Mouse (Mus musculus) forebrain, embryonic 10.5 days (tissue): ENCODE results near the gene Lyplal1. TPM values are rescaled to one million over a fixed set of nuclear protein-coding genes. Genes with fewer than 3 reads are reported as not detected.
A peak's percentile ranks its signal among the peaks of the same experiment; 100 is the strongest.

ENCODE experiments used
- DNase-seq: peaks from one replicate; pipeline ENCODE4 v3.0.0-alpha.2; 2017; ENCODE audit warnings: low spot score; ENCODE audit errors: extremely low spot score
- H3K27ac ChIP-seq: fragments of 300-500 bp; sonication (generic); 2 replicates; pipeline ENCODE4 v1.5.1; 2016; ENCODE audit warnings: mild to moderate bottlenecking
- H3K27me3 ChIP-seq: fragments of 300-500 bp; sonication (generic); 2 replicates; pipeline ENCODE4 v1.6.1; 2016; ENCODE audit warnings: mild to moderate bottlenecking; ENCODE audit not compliant: poor library complexity, severe bottlenecking
- H3K36me3 ChIP-seq: fragments of 300-500 bp; sonication (generic); replicated peaks from 2 replicates; pipeline ENCODE4 v1.6.1; 2016; ENCODE audit warnings: mild to moderate bottlenecking, moderate library complexity
- H3K4me1 ChIP-seq: fragments of 300-500 bp; sonication (generic); 2 replicates; pipeline ENCODE4 v1.6.1; 2016
- H3K4me3 ChIP-seq: fragments of 300-500 bp; sonication (generic); 2 replicates; pipeline ENCODE4 v1.5.1; 2016; ENCODE audit warnings: mild to moderate bottlenecking, moderate library complexity
- H3K9me3 ChIP-seq: fragments of 300-500 bp; sonication (generic); 2 replicates; pipeline ENCODE4 v1.6.1; 2016; ENCODE audit warnings: mild to moderate bottlenecking, moderate library complexity
- WGBS: fragments of 180-500 bp; shearing (Covaris S2); methylation state at CpG from one replicate; pipeline ENCODE4 v1.1.7; 2016; 5-methylcytosine and 5-hydroxymethylcytosine counted together
- polyA plus RNA-seq: library from polyadenylated mRNA; unstranded; fragments of >200 nt; fragmentation: Nextera tagmentation; extraction: Ambion mirVana; gene quantifications from 2 replicates; pipeline ENCODE4 v1.2.1, GENCODE M21; 2016

Lyplal1 gene
- polyA plus RNA-seq, 1 experiment from 2014 or later: 18.3 TPM

DNA sequence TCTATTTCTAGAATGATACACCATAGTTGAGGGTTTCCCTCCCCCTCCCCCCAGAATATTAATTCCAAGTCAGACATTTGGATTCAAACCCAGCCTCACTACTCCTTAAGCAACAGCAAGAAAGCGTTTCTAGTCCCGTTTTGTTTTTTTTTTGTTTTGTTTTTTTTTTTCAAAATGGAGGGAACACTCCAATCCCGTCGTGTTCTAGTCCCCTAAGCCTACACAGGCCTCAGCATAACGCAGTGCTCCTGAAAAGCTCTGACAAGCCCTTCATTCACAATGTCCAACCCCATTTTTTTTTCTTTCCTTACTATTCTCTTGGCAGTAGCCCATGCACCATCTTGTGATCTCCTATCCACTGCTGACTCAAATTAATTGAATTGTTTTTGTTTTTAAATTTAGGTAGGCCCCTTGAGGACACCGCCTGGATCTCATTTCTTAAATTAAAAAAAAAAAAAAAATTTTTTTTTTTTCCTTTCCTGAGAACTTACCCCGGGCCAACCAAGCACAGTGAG, 967 bp downstream of the Lyplal1 start:
- Histone ChIP-seq H3K4me3 (peak overlapping the region; percentile 75), H3K9me3 (no peaks in the 10 kb centered on the region), H3K36me3 (peaks cover 14% of the 10 kb centered on the region), H3K27ac (peak overlapping the region; percentile 93; the same call in 1 of the 2 replicates), H3K27me3 (no peaks in the 10 kb centered on the region), H3K4me1 (peaks cover 12% of the 10 kb centered on the region)
- no peak for DNase-seq
- 81% methylated on average over 7 of the region's 7 CpGs for WGBS

DNA sequence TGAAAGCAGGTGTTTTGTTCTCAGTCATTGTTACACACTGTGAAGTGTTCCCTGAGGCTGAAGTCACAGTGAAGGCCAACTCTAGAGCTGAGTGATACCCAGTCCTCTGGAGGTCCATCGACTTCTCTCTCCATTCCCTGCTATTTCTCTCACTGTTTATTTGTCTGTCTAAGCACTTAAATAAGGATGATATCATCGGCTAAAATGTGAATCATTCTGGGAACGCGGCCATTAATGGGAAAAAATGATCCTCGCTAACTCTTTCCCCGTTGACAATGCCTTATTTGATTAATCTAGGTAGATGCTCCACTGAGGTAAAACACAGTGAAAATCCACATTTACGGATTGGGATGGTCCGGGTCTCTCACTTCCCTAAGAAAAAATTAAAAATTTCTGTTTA, 14.8 kb downstream of the Lyplal1 start:
- no peaks in the 10 kb centered on the region for H3K27me3 ChIP-seq
- DNase-seq: no peak
- no peak overlapping the region for H3K27ac ChIP-seq
- no peaks in the 10 kb centered on the region; the same call in 1 of the 2 replicates for H3K36me3 ChIP-seq
- H3K9me3 ChIP-seq: no peaks in the 10 kb centered on the region
- H3K4me1 ChIP-seq: no peaks in the 10 kb centered on the region
- no peak overlapping the region for H3K4me3 ChIP-seq
- 95% methylated on average over 8 of the region's 8 CpGs for WGBS

DNA sequence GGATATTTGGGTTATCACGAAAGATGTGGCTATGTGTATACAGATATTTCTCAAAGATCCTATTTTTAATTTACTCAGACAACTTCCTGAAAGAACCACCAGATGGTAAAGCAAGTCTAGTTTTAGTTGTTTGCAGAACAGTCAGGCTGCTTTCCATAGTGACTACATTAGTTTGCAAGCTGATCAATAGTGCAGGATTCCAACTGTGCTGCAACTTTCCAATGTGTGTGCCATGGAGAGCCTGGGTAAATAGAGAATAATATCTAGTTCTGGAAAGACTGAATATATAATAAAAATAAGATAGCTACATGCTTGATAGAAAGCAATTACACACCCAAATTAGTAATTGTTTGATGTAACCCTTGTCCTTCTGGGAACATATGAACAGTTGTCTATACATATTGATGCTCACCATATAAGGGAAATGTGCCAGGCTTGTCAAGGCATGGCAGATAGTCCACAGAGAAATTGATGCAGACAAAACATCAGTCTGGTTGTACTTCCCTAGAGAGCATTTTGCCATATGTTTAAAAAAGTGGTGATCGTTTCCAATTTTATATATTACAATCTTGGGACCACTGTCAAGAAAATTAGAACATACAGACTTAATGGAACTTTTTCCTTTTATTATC, 50.7 kb downstream of the Lyplal1 start:
- H3K36me3 ChIP-seq: no peaks in the 10 kb centered on the region
- 94% methylated on average over 2 of the region's 2 CpGs for WGBS
- H3K27me3 ChIP-seq: no peaks in the 10 kb centered on the region
- H3K4me1 ChIP-seq: no peaks in the 10 kb centered on the region
- H3K4me3 ChIP-seq: no peak overlapping the region
- DNase-seq: no peak
- no peak overlapping the region for H3K27ac ChIP-seq
- H3K9me3 ChIP-seq: no peaks in the 10 kb centered on the region; the same call in 1 of the 2 replicates

DNA sequence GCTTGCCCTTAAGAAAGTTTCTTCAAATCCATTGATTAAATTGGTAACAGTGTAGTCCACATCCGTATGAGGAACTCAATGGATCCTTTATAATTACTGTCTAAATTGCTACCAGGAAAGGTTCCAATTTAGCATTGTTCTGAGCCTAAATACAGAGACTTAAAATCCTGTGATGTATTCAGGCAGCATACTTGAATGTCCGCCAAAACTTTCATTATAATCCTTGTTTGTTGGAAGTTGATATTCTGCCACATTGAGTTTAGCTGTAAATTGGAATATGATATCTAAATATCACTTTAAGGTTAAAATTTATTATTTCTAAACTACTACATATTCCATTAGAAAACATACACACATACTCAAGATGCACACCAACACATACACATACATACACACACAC, 57.1 kb downstream of the Lyplal1 start:
- Histone ChIP-seq H3K36me3 (no peaks in the 10 kb centered on the region), H3K9me3 (no peaks in the 10 kb centered on the region), H3K27ac (no peak overlapping the region), H3K4me3 (no peak overlapping the region), H3K27me3 (no peaks in the 10 kb centered on the region), H3K4me1 (no peaks in the 10 kb centered on the region)
- WGBS: 88% methylated on average over 2 of the region's 2 CpGs
- no peak for DNase-seq

GRCm38 (mm10) chr1:186054227-186054626, 62.9 kb downstream of the Lyplal1 start:
- no peak for DNase-seq
- 94% methylated on average over 7 of the region's 7 CpGs for WGBS
- H3K27me3 ChIP-seq: no peaks in the 10 kb centered on the region

GRCm38 (mm10) chr1:186053280-186054043, 63.6 kb downstream of the Lyplal1 start:
- 94% methylated on average over 12 of the region's 12 CpGs for WGBS
- Histone ChIP-seq H3K36me3 (no peaks in the 10 kb centered on the region), H3K4me3 (no peak overlapping the region), H3K4me1 (no peaks in the 10 kb centered on the region), H3K27ac (no peak overlapping the region), H3K27me3 (no peaks in the 10 kb centered on the region), H3K9me3 (no peaks in the 10 kb centered on the region)
- no peak for DNase-seq

More at GRCm38 (mm10) chr1:186054227-186054626, 62.9 kb downstream of the Lyplal1 start:
- Histone ChIP-seq H3K4me3 (no peak overlapping the region), H3K27ac (no peak overlapping the region), H3K4me1 (no peaks in the 10 kb centered on the region), H3K9me3 (no peaks in the 10 kb centered on the region), H3K36me3 (no peaks in the 10 kb centered on the region)

DNA sequence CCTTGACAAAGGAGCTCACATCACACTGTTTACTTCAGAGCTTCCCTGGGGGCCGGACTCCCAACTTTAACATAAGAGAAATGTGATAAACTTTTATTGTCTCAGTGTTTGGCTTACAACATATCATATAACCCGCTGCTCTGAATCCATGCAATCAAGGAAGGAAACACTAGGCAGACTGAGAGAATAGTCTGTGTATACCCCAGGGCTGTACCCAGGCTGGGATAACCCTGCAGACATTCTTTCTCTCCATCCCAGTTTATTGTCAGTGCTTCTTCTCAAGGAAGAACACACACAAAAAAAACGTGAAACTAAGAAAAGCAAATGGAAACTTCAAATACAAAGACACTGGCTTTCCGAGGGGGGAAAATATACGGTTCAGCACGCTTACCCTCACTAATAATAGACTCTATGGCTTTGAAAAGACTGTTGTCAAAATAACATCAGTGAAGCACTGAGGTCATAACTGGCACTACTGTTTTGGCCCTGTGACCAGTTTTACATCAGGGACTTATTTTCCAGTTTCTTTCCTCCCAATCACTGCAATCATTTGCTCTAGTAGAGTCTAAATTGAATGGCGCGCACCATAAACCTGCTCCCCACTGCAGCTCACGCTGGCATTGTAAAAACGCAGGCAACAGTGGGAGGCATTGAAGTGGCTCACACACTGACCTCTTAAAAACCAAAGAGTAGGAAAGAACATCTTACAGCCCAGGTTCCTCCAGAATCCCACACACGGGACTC, 73.2 kb downstream of the Lyplal1 start:
- no peak for DNase-seq
- Histone ChIP-seq H3K27me3 (no peaks in the 10 kb centered on the region), H3K4me3 (no peak overlapping the region), H3K9me3 (no peaks in the 10 kb centered on the region; the same call in 1 of the 2 replicates), H3K36me3 (no peaks in the 10 kb centered on the region), H3K4me1 (no peaks in the 10 kb centered on the region), H3K27ac (no peak overlapping the region)
- WGBS: 89% methylated on average over 11 of the region's 11 CpGs

DNA sequence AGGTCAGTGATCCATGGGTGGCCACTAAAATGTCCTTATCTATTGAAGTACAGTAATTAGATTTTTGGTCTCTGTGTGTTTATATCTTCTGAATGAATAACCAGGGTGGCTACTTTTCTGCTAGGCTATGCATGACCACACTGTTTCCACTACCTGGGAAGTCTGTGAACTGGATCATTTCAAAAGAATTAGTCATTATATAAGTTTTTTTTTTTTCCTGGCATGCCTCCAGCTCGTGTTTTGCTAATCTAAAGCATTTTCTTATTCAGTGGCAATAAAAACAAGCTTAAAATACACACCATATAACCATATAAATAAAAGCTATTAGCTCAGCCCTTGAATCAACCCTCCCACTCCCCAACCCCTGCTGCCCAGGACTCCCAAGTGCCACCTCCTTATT, 75.3 kb downstream of the Lyplal1 start:
- H3K27ac ChIP-seq: no peak overlapping the region
- no peaks in the 10 kb centered on the region for H3K27me3 ChIP-seq
- no peaks in the 10 kb centered on the region for H3K9me3 ChIP-seq
- DNase-seq: no peak
- H3K36me3 ChIP-seq: no peaks in the 10 kb centered on the region
- H3K4me3 ChIP-seq: no peak overlapping the region
- no peaks in the 10 kb centered on the region for H3K4me1 ChIP-seq
- 75% methylated on average over 1 of the region's 1 CpGs for WGBS
